Mouse (Mus musculus) kidney, adult 11 months (tissue): ENCODE measurements around the gene Nrbp1.
"Not testable (repeated sequence)": the region's sequence is repeated elsewhere in the genome, so short reads cannot be mapped to it uniquely, and the experiment has no call there.

Experiments
- DNase-seq: peaks from one replicate; pipeline ENCODE4 v3.0.0; 2022

The Nrbp1 gene

DNA sequence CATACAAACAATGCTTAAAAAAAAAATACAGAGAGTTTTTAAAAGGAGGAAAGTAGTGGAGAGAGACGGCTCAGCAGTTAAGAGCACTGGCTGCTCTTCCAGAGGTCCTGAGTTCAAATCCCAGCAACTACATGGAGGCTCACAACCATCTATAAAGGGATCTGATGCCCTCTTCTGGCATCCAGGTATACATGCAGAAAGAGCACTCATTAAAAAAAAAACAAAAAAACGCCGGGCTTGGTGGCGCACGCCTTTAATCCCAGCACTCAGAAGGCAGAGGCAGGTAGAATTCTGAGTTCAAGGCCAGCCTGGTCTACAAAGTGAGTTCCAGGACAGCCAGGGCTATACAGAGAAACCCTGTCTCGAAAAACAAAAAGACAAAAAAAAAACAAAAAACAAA, 24.1 kb upstream of the Nrbp1 start:
- not testable (repeated sequence) for DNase-seq

GRCm38 (mm10) chr5:31218294-31218693, 22.4 kb upstream of the Nrbp1 start:
- no peak for DNase-seq

DNA sequence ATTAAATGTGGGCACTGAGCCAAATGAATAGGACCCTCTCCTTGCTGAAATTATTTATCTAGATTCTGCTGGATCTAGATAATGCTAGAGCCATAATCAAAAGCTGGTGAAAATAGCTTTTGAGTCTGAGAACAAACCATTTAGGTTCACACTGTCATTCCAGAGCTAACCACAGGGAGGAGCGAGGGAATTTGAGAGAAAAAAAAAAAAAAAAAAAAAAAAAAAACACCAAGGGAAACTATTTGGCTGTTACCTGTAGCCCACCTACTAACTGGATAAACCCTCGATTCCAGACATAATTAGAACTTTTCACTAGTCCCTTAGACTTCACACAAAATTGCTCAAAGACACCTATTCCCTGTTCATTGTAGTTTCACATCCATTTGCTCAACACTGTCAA, 21.6 kb upstream of the Nrbp1 start:
- DNase-seq, result no peak

DNA sequence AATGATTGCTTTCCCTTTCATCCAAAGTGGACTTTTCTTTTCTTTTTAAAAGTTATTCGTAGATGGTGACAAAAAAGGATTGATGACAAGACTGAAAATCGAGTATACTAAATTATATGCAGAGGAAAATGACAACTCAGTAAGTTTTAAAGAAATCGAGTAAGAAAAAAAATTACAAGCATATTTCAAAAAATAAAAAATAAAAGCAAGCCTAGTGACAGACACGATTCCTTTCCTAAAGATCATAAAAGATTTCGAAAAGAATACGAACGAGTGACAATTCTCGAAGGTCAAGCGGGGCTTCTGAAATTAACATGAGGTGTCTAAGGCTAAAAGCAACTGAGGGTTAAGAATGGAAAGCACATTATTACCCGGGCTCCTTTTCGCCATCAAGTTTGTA, 21.2 kb upstream of the Nrbp1 start:
- no peak for DNase-seq

- DNase-seq, result no peak
These were observed 20.7 kb upstream of the Nrbp1 start for GRCm38 (mm10) chr5:31219911-31220447.

- DNase-seq, result peak; percentile 95
These were observed 20.0 kb upstream of the Nrbp1 start, which contains the start of gene Ppm1g for GRCm38 (mm10) chr5:31220448-31221303. TSS of gene Ppm1g (minus strand) at chr5:31220687.

- peak; percentile 42 for DNase-seq
These were observed 19.2 kb upstream of the Nrbp1 start for GRCm38 (mm10) chr5:31221304-31221945.

DNA sequence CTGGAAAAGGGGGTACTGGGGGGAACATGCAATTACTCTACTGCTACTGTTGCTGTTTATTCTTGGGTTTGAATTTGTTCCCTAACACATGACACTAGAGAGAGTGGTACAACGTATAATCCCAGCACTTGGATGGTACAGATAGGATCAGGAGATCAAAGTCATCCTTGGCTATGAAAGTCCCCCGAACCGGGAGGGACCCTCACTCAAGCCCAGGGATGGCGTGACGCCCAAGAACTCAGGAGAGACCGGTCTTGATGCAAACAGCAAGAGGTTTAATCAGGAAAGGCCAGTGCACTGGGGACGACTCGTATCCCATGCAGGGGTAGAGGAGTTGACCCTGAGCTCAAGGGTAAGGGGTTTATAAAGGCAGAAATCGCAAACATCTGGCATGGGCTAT, 18.0 kb upstream of the Nrbp1 start:
- DNase-seq, result peak; percentile 9

- DNase-seq, result no peak
These were observed 14.0 kb upstream of the Nrbp1 start for GRCm38 (mm10) chr5:31226641-31227040.

GRCm38 (mm10) chr5:31241522-31242034, 914 bp downstream of the Nrbp1 start:
- DNase-seq, result no peak

DNA sequence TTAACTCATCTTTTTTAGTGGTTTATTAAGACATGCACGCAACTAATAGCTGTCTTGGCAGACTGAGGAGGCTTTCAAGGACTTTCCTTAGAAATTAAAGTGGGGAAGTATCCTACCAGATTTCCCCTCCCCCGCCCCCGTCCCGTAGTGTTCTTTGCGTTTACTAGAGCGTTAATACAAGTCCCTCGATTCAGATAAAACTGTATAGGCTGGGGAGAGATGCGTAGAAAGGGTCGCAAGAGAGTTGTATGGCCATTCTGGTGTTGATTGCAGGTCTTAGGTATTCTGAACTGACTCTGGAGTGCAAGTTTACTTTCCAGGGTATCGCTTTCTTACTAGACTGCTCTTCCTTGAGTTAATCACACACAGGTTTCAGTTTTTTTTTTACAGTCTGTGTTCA, 1.5 kb downstream of the Nrbp1 start:
- no peak for DNase-seq

- DNase-seq, result no peak
These were observed 10.1 kb downstream of the Nrbp1 start for GRCm38 (mm10) chr5:31250716-31251115.

DNA sequence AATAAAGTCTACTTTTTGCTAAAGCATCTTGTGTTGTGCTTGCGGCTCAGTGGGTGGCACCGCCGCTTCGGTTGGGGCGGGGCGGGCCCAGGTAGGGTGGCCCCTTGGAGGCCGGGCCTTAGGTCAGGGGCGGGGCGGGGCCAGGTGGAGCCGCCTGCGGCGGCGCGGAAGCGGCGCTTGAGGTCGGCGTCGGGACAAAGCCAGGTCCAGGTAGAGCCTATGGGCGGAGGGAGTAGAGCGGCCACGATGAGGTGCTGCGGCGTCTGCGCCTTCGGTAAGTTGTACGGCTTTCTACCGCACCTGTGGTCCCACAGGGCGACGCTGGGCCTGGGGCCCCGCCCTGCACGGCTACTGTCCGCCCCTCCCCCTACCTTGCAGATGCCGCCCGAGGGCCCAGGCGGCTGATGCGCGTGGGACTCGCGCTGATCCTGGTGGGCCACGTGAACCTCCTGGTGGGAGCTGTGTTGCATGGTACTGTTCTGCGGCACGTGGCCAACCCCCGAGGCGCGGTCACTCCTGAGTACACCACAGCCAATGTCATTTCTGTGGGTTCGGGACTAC, 11.0 kb downstream of the Nrbp1 start, which contains the start of gene Krtcap3:
TSS of gene Krtcap3 (plus strand) at position 151 of the 561 bp plus-strand sequence.
- DNase-seq, result peak; percentile 76

DNA sequence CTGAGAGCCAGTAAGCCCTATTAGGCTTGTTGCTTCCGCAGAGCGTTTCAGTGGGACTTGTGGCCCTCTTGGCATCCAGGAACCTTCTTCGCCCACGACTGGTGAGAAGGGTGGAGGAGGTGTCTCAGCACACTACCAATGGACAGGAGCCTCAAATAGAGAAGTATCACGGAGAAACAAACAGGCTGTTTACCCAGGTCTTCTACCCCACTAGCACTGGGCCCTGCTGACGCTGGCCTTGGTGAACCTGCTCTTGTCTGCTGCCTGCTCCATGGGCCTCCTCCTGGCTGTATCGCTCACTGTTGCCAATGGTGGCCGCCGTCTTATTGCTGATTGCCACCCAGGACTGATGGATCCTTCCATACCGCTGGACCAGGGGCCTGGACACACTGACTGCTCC, 11.5 kb downstream of the Nrbp1 start:
- no peak for DNase-seq

DNA sequence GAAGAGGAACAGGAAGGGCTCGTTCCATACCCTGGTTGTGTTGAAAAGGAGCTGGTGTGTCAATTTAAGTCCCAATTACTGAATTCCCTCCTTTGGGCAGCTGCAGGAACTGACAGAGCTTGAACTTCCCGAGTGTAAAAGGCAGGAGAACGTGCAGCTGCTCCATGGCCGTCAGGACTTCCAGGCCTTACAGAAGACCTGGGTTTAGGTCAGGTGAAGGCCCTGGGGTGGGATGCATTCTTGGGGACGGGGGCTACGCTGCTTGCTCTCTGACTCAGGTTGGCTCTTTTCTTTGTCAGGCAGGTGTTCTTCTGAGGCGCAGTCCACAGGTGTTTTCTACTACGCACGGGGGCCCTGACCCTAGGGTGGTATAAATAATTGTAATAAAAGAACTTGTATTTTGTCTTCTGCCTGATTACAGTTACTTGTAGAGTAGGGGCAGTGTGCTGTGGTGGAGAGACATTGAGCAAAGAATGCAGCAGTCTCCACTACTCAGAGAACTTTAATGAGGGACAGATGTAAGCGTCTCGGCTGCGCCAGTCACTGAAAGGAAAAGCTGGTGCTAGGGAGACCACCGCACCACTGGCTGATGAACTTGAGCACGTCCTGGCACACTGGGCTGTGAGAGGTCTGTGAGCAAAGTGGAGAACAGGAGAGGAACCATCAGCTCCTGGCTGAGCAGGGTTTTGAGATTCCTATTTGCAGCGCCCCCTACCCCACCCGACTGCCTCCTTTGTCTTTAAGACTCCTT, 12.3 kb downstream of the Nrbp1 start:
- no peak for DNase-seq

- DNase-seq, result no peak
These were observed 13.1 kb downstream of the Nrbp1 start for GRCm38 (mm10) chr5:31253806-31254205.

DNA sequence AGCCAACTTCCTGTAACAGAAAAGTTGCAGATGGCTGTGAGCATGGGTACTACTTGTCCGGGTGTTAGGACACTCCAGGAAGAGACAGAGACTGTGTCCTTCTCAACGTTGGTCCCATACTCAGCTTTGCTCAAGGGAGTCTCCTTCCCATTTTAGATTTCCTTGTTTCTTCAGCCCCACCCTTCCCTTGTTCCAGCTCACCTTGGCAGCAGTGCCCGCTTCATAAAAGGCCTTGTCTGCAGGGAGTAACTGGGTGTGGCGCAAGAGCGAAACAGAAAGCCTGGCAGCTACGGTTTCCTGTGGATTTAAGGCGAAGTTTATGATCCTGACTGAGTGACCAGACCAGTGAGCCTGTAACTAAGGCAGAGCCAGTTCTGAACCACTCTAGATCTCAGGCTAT, 13.8 kb downstream of the Nrbp1 start:
- DNase-seq, result peak; percentile 43

DNA sequence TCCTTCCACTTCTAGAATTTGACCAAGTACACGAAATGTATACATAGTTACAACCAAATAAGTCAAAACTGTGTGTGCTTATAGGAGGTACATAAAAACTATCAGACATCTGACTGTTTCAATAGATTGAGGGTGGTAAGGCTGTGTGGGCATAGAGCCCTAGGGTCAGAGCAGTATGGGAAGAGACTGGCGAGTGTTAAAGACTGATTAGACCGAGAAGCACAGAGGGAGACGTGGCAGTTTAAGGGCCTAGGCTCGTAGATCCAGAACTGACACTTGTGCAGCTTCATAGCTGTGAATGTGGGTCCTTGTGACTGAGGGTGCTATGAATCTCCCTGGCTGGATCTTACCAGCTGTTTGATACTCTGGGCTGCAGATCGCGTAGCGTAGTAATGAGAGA, 14.2 kb downstream of the Nrbp1 start:
- DNase-seq, result no peak

DNA sequence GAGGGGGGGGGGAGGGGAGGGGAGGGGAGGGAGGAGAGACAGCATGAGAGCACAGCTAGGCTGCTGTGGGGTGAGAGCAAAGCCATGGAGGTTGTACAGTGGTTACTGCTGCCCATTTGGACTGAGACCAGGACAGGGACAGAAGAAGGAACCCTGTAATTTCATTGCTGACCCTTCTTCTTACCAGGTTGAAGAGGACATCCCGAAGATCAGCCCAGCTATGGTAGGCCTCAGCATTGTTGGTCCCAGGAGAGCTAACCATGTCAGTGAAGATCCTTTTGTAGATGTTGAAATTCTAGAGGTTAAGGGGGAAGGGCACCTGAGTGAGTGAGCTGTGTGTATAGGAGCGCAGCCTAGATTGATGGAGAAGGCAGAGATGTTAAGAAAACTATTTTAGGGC, 14.7 kb downstream of the Nrbp1 start:
- no peak for DNase-seq

- DNase-seq, result no peak
These were observed 15.3 kb downstream of the Nrbp1 start for GRCm38 (mm10) chr5:31255971-31256370.

DNA sequence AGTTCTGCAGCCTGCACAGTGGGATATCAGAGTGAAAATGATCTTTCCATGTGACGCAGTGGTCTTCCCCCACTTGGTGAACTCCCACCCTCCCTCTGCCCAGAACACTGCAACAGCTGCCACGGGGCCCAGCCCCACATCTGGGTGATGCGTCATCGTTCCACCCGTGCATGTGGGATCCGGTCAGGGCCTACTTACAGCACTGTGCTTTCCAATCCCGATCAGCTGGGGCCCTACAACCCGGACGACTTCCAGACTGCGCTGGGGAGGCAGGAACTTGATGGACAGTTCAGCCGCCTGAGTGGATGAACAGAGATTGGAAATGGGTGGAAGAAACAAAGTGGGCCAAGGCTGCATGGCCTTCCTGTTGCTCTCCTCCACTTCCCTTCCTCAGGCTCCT, 17.0 kb downstream of the Nrbp1 start:
- DNase-seq, result no peak

- DNase-seq, result no peak
These were observed 25.4 kb downstream of the Nrbp1 start for GRCm38 (mm10) chr5:31266101-31266500.

DNA sequence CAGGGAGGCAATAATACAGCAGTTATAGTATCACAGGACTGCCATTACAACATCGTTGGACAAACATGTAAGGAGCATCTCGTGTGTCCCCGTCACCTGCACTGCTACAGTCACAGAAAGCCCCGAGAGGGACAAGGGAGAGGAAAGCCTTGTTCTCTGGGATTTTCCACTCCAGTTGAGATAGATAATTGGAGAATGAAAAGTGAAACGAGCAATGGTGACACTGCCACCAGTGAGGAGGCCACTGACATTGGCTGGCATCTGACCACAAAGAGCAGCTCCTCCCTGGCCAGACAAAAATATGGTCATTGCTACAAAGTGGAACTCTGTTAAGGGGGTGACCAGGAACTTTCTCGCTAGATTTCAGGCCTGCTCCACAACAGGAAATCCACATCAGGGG, 27.0 kb downstream of the Nrbp1 start:
- no peak for DNase-seq
